Mouse (Mus musculus) MEL (cell line): ENCODE measurements around the gene Phf13. TPM values are rescaled to one million over a fixed set of nuclear protein-coding genes. Genes with fewer than 3 reads are reported as not detected.

Source experiments
- DNase-seq: peaks from one replicate; pipeline ENCODE4 v3.0.0; 2011; ENCODE audit warnings: low read depth, low spot score
- H3K27ac ChIP-seq: 2 replicates; pipeline ENCODE4 v1.5.1; 2012; ENCODE audit warnings: low read depth, mild to moderate bottlenecking, control low read depth, low read length, moderate library complexity; ENCODE audit not compliant: control insufficient read depth
- H3K27me3 ChIP-seq, 2 experiments: fragments of 150-350 bp in 1 of 2; sonication (generic) in 1 of 2; 2 replicates each; pipeline ENCODE4 v1.6.1; 2012; ENCODE audit warnings: low read length in 2 of 2, mild to moderate bottlenecking in 2 of 2, improper control_type of control experiment in 1 of 2, moderate library complexity in 1 of 2; ENCODE audit not compliant: insufficient read depth in 2 of 2, control insufficient read depth in 1 of 2
- H3K36me3 ChIP-seq, 2 experiments: 2 replicates each; pipeline ENCODE4 v1.6.1; 2012 to 2014; ENCODE audit warnings: low read length in 2 of 2, improper control_type of control experiment in 1 of 2, inconsistent platforms in 1 of 2, mild to moderate bottlenecking in 1 of 2; ENCODE audit not compliant: insufficient read depth in 2 of 2, control insufficient read depth in 1 of 2
- H3K4me1 ChIP-seq, 2 experiments: fragments of 150-350 bp in 1 of 2; sonication (generic) in 1 of 2; 2 replicates each; pipeline ENCODE4 v1.6.1; 2012; ENCODE audit warnings: low read length in 2 of 2, improper control_type of control experiment in 1 of 2, mild to moderate bottlenecking in 1 of 2; ENCODE audit not compliant: insufficient read depth in 2 of 2, control insufficient read depth in 1 of 2
- H3K4me3 ChIP-seq, 2 experiments: fragments of 150-350 bp in 1 of 2; sonication (generic) in 1 of 2; 2 replicates each; pipeline ENCODE4 v1.5.1; 2012; ENCODE audit warnings: low read depth in 2 of 2, low read length in 2 of 2, mild to moderate bottlenecking in 2 of 2, moderate library complexity in 2 of 2, control low read depth in 1 of 2, improper control_type of control experiment in 1 of 2; ENCODE audit not compliant: control insufficient read depth in 1 of 2, insufficient read depth in 1 of 2
- H3K79me2 ChIP-seq: 2 replicates; pipeline ENCODE4 v1.6.1; 2012; ENCODE audit warnings: mild to moderate bottlenecking, low read length, moderate library complexity; ENCODE audit not compliant: control insufficient read depth, poor library complexity, insufficient read depth
- H3K9ac ChIP-seq: 2 replicates; pipeline ENCODE4 v1.6.1; 2012; ENCODE audit warnings: low read depth, mild to moderate bottlenecking, control low read depth, low read length, moderate library complexity; ENCODE audit not compliant: control insufficient read depth, poor library complexity, severe bottlenecking
- H3K9me3 ChIP-seq: fragments of 150-350 bp; sonication (generic); replicated peaks from 2 replicates; pipeline ENCODE4 v1.6.1; 2012; ENCODE audit warnings: mild to moderate bottlenecking, low read length, improper control_type of control experiment, moderate library complexity; ENCODE audit not compliant: insufficient read depth
- BHLHE40 ChIP-seq: IDR thresholded peaks from 2 replicates; pipeline ENCODE4 v1.6.1; 2012; ENCODE audit warnings: low read depth, mild to moderate bottlenecking, inconsistent platforms, low read length, improper control_type of control experiment, borderline replicate concordance
- CHD1 ChIP-seq: IDR thresholded peaks from 2 replicates; pipeline ENCODE4 v1.6.1; 2012; ENCODE audit warnings: low read depth, mild to moderate bottlenecking, inconsistent platforms, low read length, improper control_type of control experiment
- ELF1 ChIP-seq: IDR thresholded peaks from 2 replicates; pipeline ENCODE4 v1.6.1; 2014; ENCODE audit warnings: low read depth, mild to moderate bottlenecking, inconsistent platforms, low read length, improper control_type of control experiment, moderate library complexity
- MAFK ChIP-seq: IDR thresholded peaks from 2 replicates; pipeline ENCODE4 v1.6.1; 2011; ENCODE audit warnings: low read depth, mild to moderate bottlenecking, low read length, improper control_type of control experiment, borderline replicate concordance
- MAX ChIP-seq: IDR thresholded peaks from 2 replicates; pipeline ENCODE4 v1.6.1; 2011; ENCODE audit warnings: low read length, improper control_type of control experiment
- MAZ ChIP-seq: IDR thresholded peaks from 2 replicates; pipeline ENCODE4 v1.6.1; 2012; ENCODE audit warnings: low read depth, mild to moderate bottlenecking, inconsistent platforms, low read length, improper control_type of control experiment
- MEF2A ChIP-seq: IDR thresholded peaks from 2 replicates; pipeline ENCODE4 v1.6.1; 2014; ENCODE audit warnings: low read depth, mild to moderate bottlenecking, inconsistent platforms, low read length, improper control_type of control experiment; ENCODE audit not compliant: poor library complexity, insufficient replicate concordance, severe bottlenecking; ENCODE audit errors: extremely low read depth
- MYC ChIP-seq: IDR thresholded peaks from 2 replicates; pipeline ENCODE4 v1.6.1; 2011; ENCODE audit warnings: low read depth, mild to moderate bottlenecking, low read length, improper control_type of control experiment, moderate library complexity
- NRF1 ChIP-seq: IDR thresholded peaks from 2 replicates; pipeline ENCODE4 v1.6.1; 2014; ENCODE audit warnings: low read depth, mild to moderate bottlenecking, inconsistent platforms, low read length, improper control_type of control experiment, moderate library complexity; ENCODE audit not compliant: poor library complexity, insufficient read depth, severe bottlenecking
- POLR2A ChIP-seq, 2 experiments: IDR thresholded peaks; 2 replicates each; pipeline ENCODE4 v1.6.1; 2011 to 2012; ENCODE audit warnings: low read length in 2 of 2, mild to moderate bottlenecking in 2 of 2, control low read depth in 1 of 2, improper control_type of control experiment in 1 of 2, low read depth in 1 of 2, moderate library complexity in 1 of 2; ENCODE audit not compliant: control insufficient read depth in 1 of 2, insufficient read depth in 1 of 2, poor library complexity in 1 of 2
- POLR2AphosphoS2 ChIP-seq: IDR thresholded peaks from 2 replicates; pipeline ENCODE4 v1.6.1; 2011; ENCODE audit warnings: low read length, improper control_type of control experiment
- POLR2AphosphoS5 ChIP-seq: IDR thresholded peaks from 2 replicates; pipeline ENCODE4 v1.6.1; 2012; ENCODE audit warnings: low read depth, borderline replicate concordance, mild to moderate bottlenecking, inconsistent platforms, low read length, moderate library complexity, mixed read lengths
- RAD21 ChIP-seq: IDR thresholded peaks from 2 replicates; pipeline ENCODE4 v1.6.1; 2011; ENCODE audit warnings: mild to moderate bottlenecking, low read depth, low read length, improper control_type of control experiment
- SIN3A ChIP-seq: IDR thresholded peaks from 2 replicates; pipeline ENCODE4 v1.6.1; 2012; ENCODE audit warnings: low read length, improper control_type of control experiment, inconsistent platforms
- SMC3 ChIP-seq: IDR thresholded peaks from 2 replicates; pipeline ENCODE4 v1.6.1; 2011; ENCODE audit warnings: low read depth, low read length, improper control_type of control experiment
- TCF12 ChIP-seq: IDR thresholded peaks from 2 replicates; pipeline ENCODE4 v1.6.1; 2014; ENCODE audit warnings: low read depth, mild to moderate bottlenecking, inconsistent platforms, low read length, improper control_type of control experiment, moderate library complexity
- UBTF ChIP-seq: IDR thresholded peaks from 2 replicates; pipeline ENCODE4 v1.6.1; 2012; ENCODE audit warnings: low read depth, mild to moderate bottlenecking, inconsistent platforms, low read length, improper control_type of control experiment, moderate library complexity, borderline replicate concordance; ENCODE audit not compliant: insufficient read depth
- USF1 ChIP-seq: IDR thresholded peaks from 2 replicates; pipeline ENCODE4 v1.6.1; 2014; ENCODE audit warnings: low read depth, mild to moderate bottlenecking, inconsistent platforms, low read length, improper control_type of control experiment, moderate library complexity
- USF2 ChIP-seq, 2 experiments: IDR thresholded peaks; 2 replicates each; pipeline ENCODE4 v1.6.1; 2011 to 2012; ENCODE audit warnings: improper control_type of control experiment in 2 of 2, low read length in 2 of 2, borderline replicate concordance in 1 of 2, inconsistent platforms in 1 of 2, low read depth in 1 of 2, mild to moderate bottlenecking in 1 of 2; ENCODE audit not compliant: insufficient read depth in 1 of 2
- ZC3H11A ChIP-seq: IDR thresholded peaks from 2 replicates; pipeline ENCODE4 v1.6.1; 2012; ENCODE audit warnings: low read depth, mild to moderate bottlenecking, inconsistent platforms, low read length, improper control_type of control experiment
- ZKSCAN1 ChIP-seq: IDR thresholded peaks from 2 replicates; pipeline ENCODE4 v1.6.1; 2012; ENCODE audit warnings: low read depth, mild to moderate bottlenecking, inconsistent platforms, low read length, improper control_type of control experiment, moderate library complexity
- ZMIZ1 ChIP-seq: IDR thresholded peaks from 2 replicates; pipeline ENCODE4 v1.6.1; 2012; ENCODE audit warnings: low read depth, mild to moderate bottlenecking, inconsistent platforms, low read length, improper control_type of control experiment, moderate library complexity
- polyA plus RNA-seq, 2 experiments: library from polyadenylated mRNA; stranded (reverse) in 1 of 2; unstranded in 1 of 2; fragments of >175 nt in 1 of 2; fragments of >200 nt in 1 of 2; gene quantifications; 2 replicates each; pipeline versions ENCODE4 v1.2.1 to v1.2.4; 2012; ENCODE audit warnings: low replicate concordance in 2 of 2, low read depth in 1 of 2; ENCODE audit not compliant: insufficient read length in 2 of 2, insufficient read depth in 1 of 2, missing spikeins in 1 of 2
- total RNA-seq: library from RNA; depleted of rRNA; stranded (reverse); fragments of 300-350 nt; gene quantifications from 2 replicates; pipeline ENCODE4 v1.2.3, GENCODE M21; 2012

The Phf13 gene
- total and polyA plus RNA-seq, 3 experiments: 2.0 to 6.6 TPM; not detected in 1

- H3K27ac ChIP-seq: no peak overlapping the region
Measured at GRCm38 (mm10) chr4:151988014-151988341, 8.1 kb downstream of the Phf13 start.

GRCm38 (mm10) chr4:151986650-151987049 is 9.4 kb downstream of the Phf13 start:
- no peak for DNase-seq
- Histone ChIP-seq H3K9ac (no peak overlapping the region), H3K27me3 (no peaks in the 10 kb centered on the region), H3K36me3 (peaks cover 0 to 3% of the 10 kb centered on the region in 2 experiments; a peak in 1 of 4 replicates), H3K9me3 (no peaks in the 10 kb centered on the region), H3K79me2 (peaks cover 7% of the 10 kb centered on the region; the same call in 1 of the 2 replicates), H3K4me3 (no peak overlapping the region), H3K27ac (no peak overlapping the region), H3K4me1 (peaks cover 0 to 5% of the 10 kb centered on the region in 2 experiments; a peak in 3 of 4 replicates)
- TF ChIP-seq UBTF (no peak), RAD21 (no peak), USF2 (IDR thresholded peaks at IDR 0.05; ENCODE audit: borderline replicate concordance in 1 of 2, insufficient read depth in 1 of 2, low read depth in 1 of 2, low read length in 2 of 2) (no peak)

More at GRCm38 (mm10) chr4:151988014-151988341, 8.1 kb downstream of the Phf13 start:
- H3K36me3 ChIP-seq: peaks cover 0 to 3% of the 10 kb centered on the region in 2 experiments; a peak in 1 of 4 replicates
- H3K4me3 ChIP-seq: peak overlapping the region; percentile 76 to 89
- H3K4me1 ChIP-seq: peaks cover 0 to 5% of the 10 kb centered on the region in 2 experiments; a peak in 3 of 4 replicates
- H3K79me2 ChIP-seq: peaks cover 7% of the 10 kb centered on the region; the same call in 1 of the 2 replicates
- H3K9ac ChIP-seq: peak overlapping the region; percentile 81
- no peak for DNase-seq
- no peak for TF ChIP-seq CHD1
- 0 out of 2 replicates have a peak, but pooled peaks have one; percentile 62 for TF ChIP-seq UBTF
- H3K9me3 ChIP-seq: no peaks in the 10 kb centered on the region
- no peaks in the 10 kb centered on the region for H3K27me3 ChIP-seq

GRCm38 (mm10) chr4:151985886-151986285 is 10.2 kb downstream of the Phf13 start:
- peaks cover 0 to 5% of the 10 kb centered on the region in 2 experiments; a peak in 3 of 4 replicates for H3K4me1 ChIP-seq
- no peak overlapping the region for H3K4me3 ChIP-seq
- no peak for DNase-seq
- H3K27me3 ChIP-seq: no peaks in the 10 kb centered on the region
- no peak for TF ChIP-seq ELF1
- no peak for TF ChIP-seq MYC
- TF ChIP-seq ZMIZ1: no peak
- no peak for TF ChIP-seq ZKSCAN1
- no peak for TF ChIP-seq MAFK
- TF ChIP-seq UBTF: no peak
- no peak for TF ChIP-seq TCF12
- no peak for TF ChIP-seq BHLHE40
- TF ChIP-seq POLR2AphosphoS2: no peak
- no peak for TF ChIP-seq MAZ
- no peak for TF ChIP-seq POLR2A (IDR thresholded peaks at IDR 0.05; ENCODE audit: control insufficient read depth in 1 of 2, insufficient read depth in 1 of 2, low read depth in 1 of 2, low read length in 2 of 2, poor library complexity in 1 of 2)
- no peak for TF ChIP-seq POLR2AphosphoS5
- no peak for TF ChIP-seq SIN3A
- TF ChIP-seq NRF1: no peak
- TF ChIP-seq SMC3: no peak
- TF ChIP-seq MAX: no peak
- TF ChIP-seq ZC3H11A: no peak
- no peak for TF ChIP-seq CHD1
- no peak for TF ChIP-seq MEF2A
- TF ChIP-seq USF1: no peak
- no peak overlapping the region for H3K9ac ChIP-seq
- peaks cover 0 to 3% of the 10 kb centered on the region in 2 experiments; a peak in 2 of 4 replicates for H3K36me3 ChIP-seq
- H3K9me3 ChIP-seq: no peaks in the 10 kb centered on the region
- H3K79me2 ChIP-seq: peaks cover 7% of the 10 kb centered on the region; the same call in 1 of the 2 replicates
- no peak overlapping the region for H3K27ac ChIP-seq
